Mouse (Mus musculus) megakaryocyte, embryonic 14.5 days (primary cell): ENCODE results near the gene 1700016H13Rik.

Experiments used
- FLI1 ChIP-seq: IDR thresholded peaks from 2 replicates; pipeline ENCODE4 v1.6.1; 2012; ENCODE audit warnings: low read length, inconsistent platforms, mixed read lengths
- GATA1 ChIP-seq: IDR thresholded peaks from 3 replicates; pipeline ENCODE4 v1.6.1; 2012; ENCODE audit warnings: mixed read lengths, low read length, inconsistent platforms, borderline replicate concordance

GRCm38 (mm10) chr5:103664932-103665331 is 9.1 kb upstream of the 1700016H13Rik start:
- no peak for TF ChIP-seq FLI1
- no peak for TF ChIP-seq GATA1
